Mouse (Mus musculus): Measurements from ENCODE around the gene Adprm.
A peak's percentile ranks its signal among the peaks of the same experiment; 100 is the strongest.
"Not testable (repeated sequence)": the region's sequence is repeated elsewhere in the genome, so short reads cannot be mapped to it uniquely, and the experiment has no call there.

The Adprm gene

GRCm38 (mm10) chr11:67052321-67052952 lies at the start of gene Adprm, which contains the start of gene Sco1:
TSS of gene Adprm (minus strand) at chr11:67052594.
TSS of gene Sco1 (plus strand) at chr11:67052670.
- DNase-seq = peak; percentile 84

DNA sequence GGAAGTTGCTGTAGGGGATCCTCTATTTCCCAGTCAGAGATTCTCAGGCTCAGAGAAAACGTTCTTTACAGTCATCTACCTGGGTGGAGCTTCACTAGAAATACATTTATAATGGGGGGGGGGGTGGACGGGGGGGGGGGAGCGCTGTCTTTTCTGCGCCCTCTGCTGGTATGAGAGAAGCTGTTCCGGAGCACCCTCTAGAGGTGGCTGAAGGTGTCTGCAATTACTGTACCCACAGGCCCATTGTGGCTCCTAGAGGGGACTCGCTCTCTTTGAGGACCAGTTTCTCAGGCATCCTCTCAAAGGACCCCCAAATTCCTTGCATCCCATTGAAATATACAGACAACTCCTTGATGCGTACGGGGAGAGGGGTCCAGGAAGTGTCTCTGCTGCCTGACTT lies 49.3 kb upstream of the Adprm start:
- DNase-seq = no peak

GRCm38 (mm10) chr11:67100169-67100568 lies 47.8 kb upstream of the Adprm start:
- DNase-seq = no peak

GRCm38 (mm10) chr11:67099241-67099640 lies 46.8 kb upstream of the Adprm start:
- no peak for DNase-seq

- DNase-seq = no peak
Observed at GRCm38 (mm10) chr11:67098427-67098826, 46.0 kb upstream of the Adprm start.

DNA sequence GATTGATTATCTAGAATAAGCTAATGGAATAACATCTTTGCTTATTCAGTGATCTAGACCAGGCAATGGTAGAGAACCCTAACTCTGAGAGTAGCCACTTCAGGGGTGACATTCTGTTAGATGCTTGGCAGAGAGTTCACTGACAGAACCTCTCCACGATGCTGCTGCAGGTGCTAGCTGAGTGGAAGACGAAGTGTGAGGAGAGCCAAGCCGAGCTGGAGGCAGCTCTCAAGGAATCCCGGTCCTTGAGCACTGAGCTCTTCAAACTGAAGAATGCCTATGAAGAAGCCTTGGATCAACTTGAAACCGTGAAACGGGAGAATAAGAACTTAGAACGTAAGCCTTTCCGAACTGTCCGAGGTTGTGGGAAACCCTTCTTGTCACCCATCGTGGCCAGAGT lies 45.3 kb upstream of the Adprm start:
- no peak for DNase-seq

- DNase-seq = no peak
Observed at GRCm38 (mm10) chr11:67094470-67094869, 42.1 kb upstream of the Adprm start.

DNA sequence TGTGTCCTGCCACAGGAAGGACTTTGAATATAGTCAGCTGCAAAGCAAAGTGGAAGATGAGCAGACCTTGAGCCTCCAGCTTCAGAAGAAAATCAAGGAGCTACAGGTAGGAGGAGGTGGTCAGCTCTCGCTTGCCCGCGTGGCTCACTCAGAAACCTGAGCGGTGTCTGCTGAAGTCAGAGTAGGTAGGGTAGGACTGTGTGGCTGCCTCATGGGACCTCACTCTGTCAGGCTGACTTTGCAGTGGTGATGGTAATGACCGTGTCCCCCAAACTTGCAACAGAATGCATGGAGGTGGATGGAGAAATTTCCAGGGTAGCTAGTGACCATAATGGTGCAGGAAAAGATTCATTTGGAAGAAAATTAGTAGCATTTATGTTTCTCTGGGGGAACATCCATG lies 41.3 kb upstream of the Adprm start:
- no peak for DNase-seq

GRCm38 (mm10) chr11:67093201-67093600 lies 40.8 kb upstream of the Adprm start:
- DNase-seq = no peak

GRCm38 (mm10) chr11:67092354-67092753 lies 40.0 kb upstream of the Adprm start:
- not testable (repeated sequence) for DNase-seq

DNA sequence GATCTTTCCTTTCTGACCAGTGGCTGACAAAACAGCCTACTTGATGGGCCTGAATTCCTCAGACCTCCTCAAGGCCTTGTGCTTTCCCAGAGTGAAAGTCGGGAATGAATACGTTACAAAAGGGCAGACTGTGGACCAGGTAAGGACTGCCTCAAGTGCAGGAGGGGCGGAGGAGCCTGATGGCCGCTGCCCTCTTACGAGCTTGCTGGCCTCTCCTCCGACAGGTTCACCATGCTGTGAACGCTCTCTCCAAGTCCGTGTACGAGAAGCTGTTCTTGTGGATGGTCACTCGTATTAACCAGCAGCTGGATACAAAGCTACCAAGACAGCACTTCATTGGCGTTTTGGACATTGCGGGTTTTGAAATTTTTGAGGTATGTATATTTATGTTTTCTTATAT lies 34.8 kb upstream of the Adprm start:
- DNase-seq = no peak

- no peak for DNase-seq
Observed at GRCm38 (mm10) chr11:67086467-67087164, 34.2 kb upstream of the Adprm start.

DNA sequence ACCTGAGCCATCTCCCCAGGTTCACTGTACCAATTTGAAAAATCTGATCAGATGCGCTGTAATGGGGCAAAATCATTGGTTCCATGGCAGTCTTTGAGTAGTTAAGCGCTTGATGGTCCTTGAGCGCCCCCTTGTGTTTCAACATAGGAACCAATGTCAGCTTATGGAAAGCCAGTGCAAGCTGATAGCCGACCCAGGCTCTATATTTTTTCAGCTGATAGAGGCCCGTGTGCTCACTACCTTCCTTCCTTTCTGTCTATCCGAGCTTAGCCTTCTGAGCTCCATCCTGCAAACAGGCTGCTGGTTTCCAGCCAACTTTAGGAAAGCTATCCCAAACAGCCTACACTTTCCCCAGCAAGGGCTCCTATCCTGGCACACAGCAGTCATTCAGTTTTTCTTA lies 33.1 kb upstream of the Adprm start:
- DNase-seq = peak; percentile 36

- DNase-seq = no peak
Observed at GRCm38 (mm10) chr11:67083712-67084340, 31.4 kb upstream of the Adprm start.

DNA sequence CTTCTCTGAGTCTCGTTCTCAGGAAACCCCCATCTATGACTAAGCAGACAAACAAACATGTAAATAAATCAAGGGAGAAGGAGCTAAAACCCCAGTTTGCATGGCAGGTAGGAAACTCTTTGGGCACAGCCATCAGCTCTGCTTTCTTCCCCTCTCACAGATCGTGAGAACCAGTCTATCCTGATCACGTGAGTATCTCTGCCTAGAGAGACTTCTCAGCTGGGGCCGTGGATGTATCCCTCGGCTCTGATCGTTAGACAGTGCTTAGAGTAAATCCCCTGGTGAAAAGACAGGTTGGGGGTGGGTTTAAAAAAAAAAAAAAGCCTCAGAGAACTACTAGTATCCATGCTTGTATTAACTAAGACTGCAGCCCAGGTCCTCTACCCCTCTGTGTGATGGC lies 30.8 kb upstream of the Adprm start:
- no peak for DNase-seq

- no peak for DNase-seq
Observed at GRCm38 (mm10) chr11:67082793-67083192, 30.4 kb upstream of the Adprm start.

GRCm38 (mm10) chr11:67082188-67082587 lies 29.8 kb upstream of the Adprm start:
- DNase-seq = no peak

DNA sequence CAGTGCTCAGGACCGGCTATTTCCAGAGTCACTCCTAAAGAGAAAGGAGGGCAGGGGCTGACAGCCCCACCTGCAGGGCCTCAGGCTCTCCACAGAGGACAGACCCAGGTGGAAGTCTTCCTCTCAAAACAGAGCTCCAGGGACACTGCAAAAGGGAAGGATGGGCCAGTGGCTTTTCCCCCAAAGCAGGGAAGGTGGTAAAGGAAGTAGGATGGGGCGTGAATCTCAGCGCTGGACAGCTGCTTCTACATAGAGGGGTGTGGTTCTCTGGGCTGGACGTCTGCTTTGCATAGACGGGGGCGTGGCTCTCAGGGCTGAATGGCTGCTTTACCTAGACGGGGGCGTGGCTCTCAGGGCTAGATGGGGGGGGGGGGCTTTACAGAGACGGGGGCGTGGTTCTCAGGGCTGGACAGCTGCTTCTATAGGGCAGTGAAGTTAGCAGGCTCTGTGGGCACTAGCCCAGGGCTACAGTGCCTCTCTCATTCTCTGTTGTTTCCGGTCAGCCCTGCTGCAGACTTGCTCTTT lies 28.8 kb upstream of the Adprm start:
- DNase-seq = no peak

DNA sequence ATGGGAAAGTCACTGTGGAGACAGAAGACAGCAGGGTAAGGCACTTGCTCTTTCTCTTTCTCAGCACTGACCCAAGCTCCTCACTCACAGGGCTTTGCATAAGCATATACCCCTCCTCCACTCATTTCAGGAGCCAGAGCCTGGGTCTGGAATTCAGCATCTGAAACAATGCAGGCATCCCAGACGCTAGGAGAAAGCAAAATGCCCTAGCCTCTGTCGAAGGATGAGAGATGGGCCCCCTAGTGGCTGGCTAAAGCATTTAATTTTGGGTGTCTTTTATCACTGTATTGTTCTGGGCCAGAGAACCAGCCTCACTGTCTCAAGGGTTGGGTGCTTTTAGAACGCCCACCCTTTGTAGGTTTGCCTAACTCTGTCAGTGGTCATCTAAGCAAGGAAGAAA lies 27.8 kb upstream of the Adprm start:
- DNase-seq = peak; percentile 39

DNA sequence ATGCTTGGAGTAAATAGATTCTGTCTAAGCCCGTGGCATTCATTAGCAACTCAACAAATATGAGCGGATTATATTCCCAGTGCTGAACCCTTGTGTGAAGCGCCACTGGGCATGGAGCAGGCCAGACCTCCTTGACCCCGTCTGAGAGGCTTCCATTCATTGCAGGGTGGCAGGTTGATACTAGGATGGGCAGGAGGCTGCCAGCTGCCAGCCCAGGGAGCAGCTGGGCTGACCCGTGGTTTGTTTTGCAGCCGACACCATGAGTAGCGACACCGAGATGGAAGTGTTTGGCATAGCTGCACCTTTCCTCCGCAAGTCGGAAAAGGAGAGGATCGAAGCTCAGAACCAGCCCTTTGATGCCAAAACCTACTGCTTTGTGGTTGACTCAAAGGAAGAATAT lies 27.3 kb upstream of the Adprm start:
- DNase-seq = no peak

- no peak for DNase-seq
Observed at GRCm38 (mm10) chr11:67078888-67079287, 26.5 kb upstream of the Adprm start.

GRCm38 (mm10) chr11:67078000-67078399 lies 25.6 kb upstream of the Adprm start, which contains the start of gene Myh3:
TSS of gene Myh3 (plus strand) at chr11:67078300.
- DNase-seq = no peak

DNA sequence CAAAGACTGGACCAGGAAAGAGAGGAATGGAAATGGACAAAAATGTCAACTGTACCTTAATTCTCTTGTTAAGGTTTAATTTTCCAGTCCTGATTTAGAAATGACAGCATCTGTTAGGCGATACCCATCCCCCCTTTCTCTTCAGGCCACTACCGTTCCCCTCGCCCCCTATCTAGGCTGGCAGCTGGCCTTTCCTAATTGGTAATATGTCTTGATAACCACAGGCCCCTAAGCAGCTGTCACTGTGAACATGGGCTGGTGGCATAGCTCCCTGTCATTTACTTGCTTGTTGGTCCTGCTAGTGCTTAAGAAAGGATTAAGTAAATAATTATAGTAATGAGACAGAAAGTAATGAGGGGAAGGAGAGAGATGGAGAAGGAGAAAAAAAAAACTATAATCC lies 25.0 kb upstream of the Adprm start:
- DNase-seq = no peak

- no peak for DNase-seq
Observed at GRCm38 (mm10) chr11:67076781-67077180, 24.4 kb upstream of the Adprm start.

Data from cerebellum, adult 11-12 months (tissue).